Mouse (Mus musculus): ENCODE measurements around the gene Carm1. TPM values are rescaled to one million over a fixed set of nuclear protein-coding genes. Genes with fewer than 3 reads are reported as not detected.
"Not testable (repeated sequence)": the region's sequence is repeated elsewhere in the genome, so short reads cannot be mapped to it uniquely, and the experiment has no call there.

Carm1 gene
- polyA plus RNA-seq, 1 experiment = 105 TPM

DNA sequence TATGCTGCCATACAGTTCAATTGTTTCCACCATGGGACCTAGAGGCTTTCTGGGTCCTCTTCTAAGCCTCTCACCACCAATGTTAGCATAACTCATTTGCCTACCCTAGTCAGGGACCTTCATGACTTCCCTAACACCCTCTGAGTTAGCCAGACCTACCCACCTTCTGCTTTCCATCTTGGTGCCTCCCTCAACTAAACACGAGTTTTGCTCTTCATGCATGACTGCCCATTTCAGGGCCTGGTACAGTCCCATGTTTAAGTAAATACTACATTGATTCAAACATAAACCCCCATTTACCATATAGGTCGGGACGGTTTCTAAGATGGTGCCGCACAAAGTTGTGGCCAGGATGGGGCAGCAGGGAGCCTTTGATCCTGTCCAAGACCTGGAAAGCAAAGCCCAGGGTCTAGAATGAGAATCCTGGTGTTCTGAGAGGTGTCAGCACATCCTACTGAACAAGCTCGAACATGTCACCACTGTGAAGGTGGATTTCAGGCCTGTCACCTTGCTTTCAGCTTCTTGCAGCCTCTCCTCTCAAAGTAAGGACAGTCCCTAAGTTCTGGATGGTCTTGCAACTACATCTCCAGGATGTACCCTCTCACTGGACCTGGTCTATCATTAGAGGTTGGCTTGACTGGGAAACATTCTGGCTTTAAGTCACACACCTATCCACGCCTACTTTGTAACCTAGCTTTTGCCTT lies 44.6 kb downstream of the Carm1 start:
- TF ChIP-seq CTCF (IDR thresholded peaks at IDR 0.05; ENCODE audit: borderline replicate concordance, insufficient read depth, low read length) = no peak
- no peak for TF ChIP-seq POLR2A (IDR thresholded peaks at IDR 0.05; ENCODE audit: low read depth, low read length)
- no peak overlapping the region for H3K27ac ChIP-seq (ENCODE audit: insufficient read depth, low read length)
- no peak overlapping the region for H3K4me3 ChIP-seq (ENCODE audit: insufficient read depth, low read length)
- H3K4me1 ChIP-seq (ENCODE audit: control insufficient read depth, insufficient read depth, low read length) = no peaks in the 10 kb centered on the region

DNA sequence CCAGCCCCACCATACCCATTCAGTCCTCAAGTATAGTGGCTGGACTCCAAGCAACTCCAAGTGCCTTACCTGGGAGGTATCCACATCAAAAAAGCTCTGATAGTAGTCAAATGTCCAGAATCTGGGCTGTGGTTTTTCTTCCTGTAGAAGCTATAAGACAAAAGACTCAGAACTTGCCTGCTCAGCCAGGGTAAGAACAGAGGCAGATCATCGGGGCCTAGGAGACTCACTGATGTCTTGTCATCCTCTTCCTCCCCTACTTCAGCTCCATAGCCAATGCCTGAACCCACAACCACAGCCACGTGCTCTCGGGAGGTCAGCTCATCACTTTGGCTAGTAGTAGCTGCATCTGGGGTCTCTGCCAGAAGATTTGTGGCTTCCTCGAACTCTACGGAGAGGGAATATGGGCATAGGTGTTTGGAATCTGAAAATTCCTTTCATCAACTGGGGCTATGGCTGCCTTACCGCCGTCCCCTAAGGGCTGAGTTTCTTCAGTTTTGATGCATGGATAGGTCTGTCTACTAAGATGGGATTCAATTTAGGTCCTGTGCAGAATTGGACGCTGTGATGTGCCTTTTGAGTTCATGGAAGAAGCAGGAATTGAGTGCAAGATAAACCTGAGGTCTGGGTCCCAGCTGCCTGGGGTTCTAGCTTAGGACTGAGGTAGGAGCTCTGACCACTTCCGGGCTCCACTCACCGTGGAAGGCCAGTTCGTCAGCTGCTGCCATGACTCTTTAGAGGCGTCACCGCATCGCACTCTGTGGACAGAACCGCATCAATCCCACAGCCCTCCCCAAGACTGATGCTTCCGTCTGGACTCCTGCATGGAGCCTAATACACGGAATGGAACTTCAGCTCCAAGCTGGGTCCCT lies 45.4 kb downstream of the Carm1 start:
- no peak for TF ChIP-seq POLR2A (IDR thresholded peaks at IDR 0.05; ENCODE audit: low read depth, low read length)
- no peak for TF ChIP-seq CTCF (IDR thresholded peaks at IDR 0.05; ENCODE audit: borderline replicate concordance, insufficient read depth, low read length)
- peak overlapping the region; percentile 3; the same call in 1 of the 2 replicates for H3K27ac ChIP-seq (ENCODE audit: insufficient read depth, low read length)
- peak overlapping the region; percentile 34 for H3K4me3 ChIP-seq (ENCODE audit: insufficient read depth, low read length)
- H3K4me1 ChIP-seq (ENCODE audit: control insufficient read depth, insufficient read depth, low read length) = no peaks in the 10 kb centered on the region

DNA sequence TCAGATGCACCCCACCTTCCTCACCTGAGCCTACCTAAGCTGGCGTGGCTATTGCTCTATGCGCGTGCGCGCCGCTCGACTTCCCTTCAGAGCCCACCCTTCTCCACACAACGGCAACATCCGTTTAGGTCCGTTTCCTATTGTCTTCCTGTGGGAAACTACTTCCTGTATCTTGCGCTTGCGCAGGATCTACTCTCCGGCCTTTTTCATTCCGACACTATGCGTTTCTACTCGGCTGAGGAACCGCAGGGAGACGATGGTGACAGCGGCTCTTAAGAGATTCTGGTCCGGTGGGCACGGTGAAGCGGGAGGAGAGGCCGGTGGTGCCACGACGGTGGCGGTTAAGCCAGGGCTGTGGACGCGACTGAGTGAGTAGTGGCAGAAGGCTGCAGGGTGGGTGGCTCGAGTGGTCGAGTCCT lies 46.0 kb downstream of the Carm1 start, which contains the start of the genes Timm29 and Yipf2:
Gene Timm29, plus strand, starts transcription at position 20 of the 419 bp plus-strand sequence.
Gene Yipf2, minus strand, starts transcription at position 126 of the 419 bp plus-strand sequence.
- no peaks in the 10 kb centered on the region for H3K4me1 ChIP-seq (ENCODE audit: control insufficient read depth, insufficient read depth, low read length)
- H3K27ac ChIP-seq (ENCODE audit: insufficient read depth, low read length) = peak within 1 kb of the TSS; percentile 57
- peak within 1 kb of the TSS; percentile 66 for H3K4me3 ChIP-seq (ENCODE audit: insufficient read depth, low read length)
- TF ChIP-seq POLR2A (IDR thresholded peaks at IDR 0.05; ENCODE audit: low read depth, low read length) (peak; percentile 78), CTCF (IDR thresholded peaks at IDR 0.05; ENCODE audit: borderline replicate concordance, insufficient read depth, low read length) (no peak)

DNA sequence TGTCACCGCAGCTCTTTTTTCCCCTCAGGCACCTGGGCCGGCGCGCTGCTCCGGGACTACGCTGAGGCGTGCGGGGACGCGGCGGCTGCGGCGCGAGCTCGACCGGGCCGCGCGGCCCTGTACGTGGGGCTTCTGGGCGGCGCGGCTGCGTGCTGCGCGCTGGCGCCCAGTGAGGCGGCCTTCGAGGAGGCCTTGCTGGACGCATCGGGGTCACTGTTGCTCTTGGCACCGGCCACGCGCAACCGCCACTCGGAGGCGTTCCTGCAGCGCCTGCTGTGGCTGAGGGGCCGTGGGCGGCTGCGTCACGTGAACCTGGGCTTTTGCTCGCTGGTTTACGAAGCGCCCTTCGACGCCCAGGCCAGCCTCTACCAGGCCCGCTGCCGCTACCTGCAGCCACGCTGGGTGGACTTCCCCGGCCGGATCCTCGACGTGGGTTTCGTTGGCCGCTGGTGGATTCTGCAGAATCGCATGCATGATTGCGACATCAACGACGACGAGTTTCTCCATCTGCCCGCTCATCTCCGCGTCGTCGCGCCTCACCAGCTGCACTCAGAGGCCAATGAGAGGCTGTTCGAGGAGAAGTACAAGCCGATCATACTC lies 46.5 kb downstream of the Carm1 start:
- Histone ChIP-seq H3K4me3 (ENCODE audit: insufficient read depth, low read length) (peak overlapping the region; percentile 66), H3K4me1 (ENCODE audit: control insufficient read depth, insufficient read depth, low read length) (no peaks in the 10 kb centered on the region), H3K27ac (ENCODE audit: insufficient read depth, low read length) (peak overlapping the region; percentile 57)
- TF ChIP-seq POLR2A (IDR thresholded peaks at IDR 0.05; ENCODE audit: low read depth, low read length) = peak; percentile 46; the same call in 1 of the 2 replicates
- no peak for TF ChIP-seq CTCF (IDR thresholded peaks at IDR 0.05; ENCODE audit: borderline replicate concordance, insufficient read depth, low read length)

DNA sequence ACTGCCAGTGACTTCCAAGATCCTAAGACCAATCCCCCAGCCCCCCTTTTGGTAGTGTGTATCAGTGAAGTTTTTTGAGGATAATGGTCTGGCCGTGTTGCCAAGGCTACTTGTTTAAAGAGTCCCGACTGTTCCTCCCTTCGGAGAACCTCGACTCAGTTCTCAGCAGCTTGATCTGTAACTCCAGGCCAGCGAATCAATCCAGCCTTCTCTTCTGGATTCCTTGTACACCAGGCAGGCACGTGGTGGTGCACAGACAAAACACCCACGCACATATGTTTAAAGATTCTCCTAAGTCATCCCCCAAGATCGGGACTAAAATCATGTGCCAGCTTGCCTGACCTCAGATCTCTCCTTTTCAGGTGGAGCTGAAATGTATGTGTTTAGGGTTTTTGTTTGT lies 47.7 kb downstream of the Carm1 start:
- not testable (repeated sequence) for H3K27ac ChIP-seq (ENCODE audit: insufficient read depth, low read length); H3K4me1 ChIP-seq (ENCODE audit: control insufficient read depth, insufficient read depth, low read length)
- H3K4me3 ChIP-seq (ENCODE audit: insufficient read depth, low read length) = peak overlapping the region; percentile 66

DNA sequence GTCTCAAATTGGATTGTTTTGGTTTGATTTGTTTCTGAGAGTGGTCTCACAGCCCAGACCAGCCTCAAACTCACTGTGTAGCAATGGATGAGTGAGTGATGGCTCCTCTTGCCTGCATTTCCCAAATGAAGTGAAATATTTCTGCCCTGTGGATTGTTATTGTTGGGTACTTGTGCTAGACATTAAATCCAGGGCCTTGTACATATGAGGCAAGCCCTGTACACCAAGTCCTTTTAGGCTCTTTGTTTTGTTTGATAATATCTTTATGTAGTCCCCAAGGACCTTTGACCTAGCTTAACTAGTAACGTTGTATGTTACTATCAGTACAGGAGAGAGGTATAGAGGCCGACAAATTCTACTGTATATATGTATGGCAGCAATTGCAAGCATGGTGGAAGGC lies 48.1 kb downstream of the Carm1 start:
- peak overlapping the region; percentile 66 for H3K4me3 ChIP-seq (ENCODE audit: insufficient read depth, low read length)
- TF ChIP-seq POLR2A (IDR thresholded peaks at IDR 0.05; ENCODE audit: low read depth, low read length) (no peak), CTCF (IDR thresholded peaks at IDR 0.05; ENCODE audit: borderline replicate concordance, insufficient read depth, low read length) (no peak)
- H3K4me1 ChIP-seq (ENCODE audit: control insufficient read depth, insufficient read depth, low read length) = no peaks in the 10 kb centered on the region
- H3K27ac ChIP-seq (ENCODE audit: insufficient read depth, low read length) = no peak overlapping the region

DNA sequence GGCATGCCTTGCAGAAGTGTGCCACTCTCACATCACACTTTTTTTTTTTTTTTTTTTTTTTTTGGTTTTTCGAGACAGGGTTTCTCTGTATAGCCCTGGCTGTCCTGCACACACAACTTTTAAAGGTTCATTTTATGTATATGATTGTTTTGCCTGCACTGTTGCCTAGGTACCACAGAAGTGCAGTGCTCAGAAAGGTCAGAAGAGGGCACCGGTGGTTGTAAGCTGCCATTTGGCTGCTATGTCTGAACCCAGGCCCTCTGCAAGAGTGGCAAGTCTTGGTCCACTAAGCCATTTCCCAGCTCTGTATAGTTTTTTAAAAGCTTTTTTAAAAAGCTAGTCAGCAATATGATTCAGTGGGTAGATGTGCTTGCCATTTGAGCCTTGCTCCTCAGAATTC lies 51.5 kb downstream of the Carm1 start:
- no peak for TF ChIP-seq CTCF (IDR thresholded peaks at IDR 0.05; ENCODE audit: borderline replicate concordance, insufficient read depth, low read length)
- TF ChIP-seq POLR2A (IDR thresholded peaks at IDR 0.05; ENCODE audit: low read depth, low read length) = no peak
- H3K4me3 ChIP-seq (ENCODE audit: insufficient read depth, low read length) = no peak overlapping the region
- no peak overlapping the region for H3K27ac ChIP-seq (ENCODE audit: insufficient read depth, low read length)
- no peaks in the 10 kb centered on the region for H3K4me1 ChIP-seq (ENCODE audit: control insufficient read depth, insufficient read depth, low read length)

DNA sequence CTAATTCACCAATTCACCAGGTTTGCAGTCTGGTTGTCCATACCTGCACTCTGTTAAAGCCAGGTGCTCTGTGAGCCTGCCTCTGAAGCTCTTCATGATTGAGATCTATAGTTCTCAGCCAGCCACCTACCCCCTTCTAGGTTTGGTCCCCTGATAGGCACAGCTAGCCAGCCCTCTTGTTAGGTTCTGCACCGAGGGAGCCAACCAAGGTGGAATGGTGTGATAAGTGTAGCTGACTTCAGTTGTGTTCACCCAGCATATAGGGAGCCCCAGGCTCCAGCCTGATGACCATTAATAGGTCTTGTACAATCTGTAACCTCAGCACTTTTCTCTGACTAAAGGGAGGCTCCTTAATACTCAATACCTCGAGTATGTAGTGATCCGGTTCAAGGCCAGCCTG lies 53.5 kb downstream of the Carm1 start:
- H3K4me3 ChIP-seq (ENCODE audit: insufficient read depth, low read length) = no peak overlapping the region
- H3K4me1 ChIP-seq (ENCODE audit: control insufficient read depth, insufficient read depth, low read length) = no peaks in the 10 kb centered on the region
- TF ChIP-seq POLR2A (IDR thresholded peaks at IDR 0.05; ENCODE audit: low read depth, low read length) (no peak), CTCF (IDR thresholded peaks at IDR 0.05; ENCODE audit: borderline replicate concordance, insufficient read depth, low read length) (no peak)
- H3K27ac ChIP-seq (ENCODE audit: insufficient read depth, low read length) = no peak overlapping the region

DNA sequence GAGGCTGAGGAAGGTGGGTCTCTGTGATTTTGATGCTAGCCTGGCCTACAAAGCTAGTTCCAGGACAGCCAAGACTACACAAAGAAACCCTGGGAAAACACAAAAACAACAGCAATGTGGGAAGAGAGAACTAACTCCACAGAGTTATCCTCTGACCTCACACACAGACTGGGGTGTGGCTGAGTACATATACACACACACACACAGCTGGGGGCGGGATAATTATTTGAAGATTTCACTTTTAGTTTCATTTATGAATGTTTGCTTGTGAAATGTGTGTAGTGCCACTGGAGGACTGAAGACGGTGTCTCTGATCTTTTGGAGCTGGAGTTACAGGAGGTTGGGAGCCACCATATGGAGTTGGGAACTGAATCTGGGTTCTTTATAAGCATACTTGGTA lies 54.4 kb downstream of the Carm1 start:
- TF ChIP-seq CTCF (IDR thresholded peaks at IDR 0.05; ENCODE audit: borderline replicate concordance, insufficient read depth, low read length) (no peak), POLR2A (IDR thresholded peaks at IDR 0.05; ENCODE audit: low read depth, low read length) (no peak)
- no peak overlapping the region for H3K27ac ChIP-seq (ENCODE audit: insufficient read depth, low read length)
- no peak overlapping the region for H3K4me3 ChIP-seq (ENCODE audit: insufficient read depth, low read length)
- H3K4me1 ChIP-seq (ENCODE audit: control insufficient read depth, insufficient read depth, low read length) = no peaks in the 10 kb centered on the region

Measured in embryonic fibroblast, embryonic 13.5 days (primary cell).